10 mouse cellular contexts compared by ENCODE assay signal in genomic region chr5:111577441-111577840, GRCm38 (mm10).
DNase-seq lines count a peak whose midpoint lies in the region; ATAC-seq and TF ChIP-seq lines count a peak whose summit lies in the region.
"Had no signal": no experiment of that assay in that cellular context is flagged by ENCODE, and none has a peak within 500 bp of the region (broad histone marks: within the 10 kb centered on the region; RNA-seq: fewer than 3 reads in every experiment).

No protein-coding gene starts in this region.

- whole genome bisulfite sequencing in kidney, embryonic 14.5 days: 39% methylated on average over 5 of the region's 5 CpGs
- 15% methylated on average over 5 of the region's 5 CpGs for WGBS in forebrain, embryonic 15.5 days
- WGBS in hindbrain, postnatal 0 days: 32% methylated on average over 5 of the region's 5 CpGs
- 47% methylated on average over 5 of the region's 5 CpGs for WGBS in midbrain, embryonic 11.5 days

- DNase-seq in kidney, adult 9 months: no peak
- DNase-seq in hindbrain, postnatal 0 days (ENCODE audit: low spot score): peak; percentile 31
- no peak for DNase-seq in midbrain, embryonic 11.5 days (ENCODE audit: low spot score, missing footprints)
- no peak for DNase-seq in thymus, postnatal 0 days (ENCODE audit: low spot score)
- no peak for DNase-seq in left cerebral cortex, adult 9 months (ENCODE audit: low spot score in 2 of 2)
- no peak for DNase-seq in right cerebral cortex, postnatal 4 days
- DNase-seq: adrenal gland, adult 8-10 months had no signal

- H3K4me3 ChIP-seq in kidney, embryonic 14.5 days (ENCODE audit: low read length): no peak overlapping the region
- no peak overlapping the region for H3K4me3 ChIP-seq in forebrain, embryonic 15.5 days
- H3K4me3 ChIP-seq in hindbrain, postnatal 0 days (ENCODE audit: low read length): no peak overlapping the region
- no peak overlapping the region for H3K4me3 ChIP-seq in midbrain, embryonic 11.5 days (ENCODE audit: low read depth, low read length)

- peak overlapping the region; percentile 63 for H3K27ac ChIP-seq in kidney, embryonic 14.5 days (ENCODE audit: low read depth, low read length)
- H3K27ac ChIP-seq in forebrain, embryonic 15.5 days (replicated peaks): peak overlapping the region; percentile 31
- H3K27ac ChIP-seq in hindbrain, postnatal 0 days: no peak overlapping the region
- no peak overlapping the region for H3K27ac ChIP-seq in midbrain, embryonic 11.5 days (ENCODE audit: low read depth, low read length)
- H3K27ac ChIP-seq: liver, embryonic 14.5 days had no signal

- peaks cover 43% of the 10 kb centered on the region for H3K4me1 ChIP-seq in kidney, embryonic 14.5 days (ENCODE audit: control insufficient read depth, insufficient read depth, low read length)
- H3K4me1 ChIP-seq in forebrain, embryonic 15.5 days: peaks cover 72% of the 10 kb centered on the region
- H3K4me1 ChIP-seq in hindbrain, postnatal 0 days (ENCODE audit: insufficient read depth, low read length): peaks cover 23% of the 10 kb centered on the region
- peaks cover 70% of the 10 kb centered on the region for H3K4me1 ChIP-seq in midbrain, embryonic 11.5 days (ENCODE audit: control insufficient read depth, insufficient read depth, low read length)

- no peaks in the 10 kb centered on the region for H3K36me3 ChIP-seq in kidney, embryonic 14.5 days (ENCODE audit: control insufficient read depth, insufficient read depth, low read length)
- H3K36me3 ChIP-seq in forebrain, embryonic 15.5 days: no peaks in the 10 kb centered on the region
- H3K36me3 ChIP-seq in hindbrain, postnatal 0 days (ENCODE audit: insufficient read depth, low read length): no peaks in the 10 kb centered on the region
- no peaks in the 10 kb centered on the region for H3K36me3 ChIP-seq in midbrain, embryonic 11.5 days (ENCODE audit: control insufficient read depth, insufficient read depth, low read length)

- no peak overlapping the region for H3K4me2 ChIP-seq in kidney, embryonic 14.5 days (replicated peaks; ENCODE audit: low read depth, low read length)
- H3K4me2 ChIP-seq in forebrain, embryonic 15.5 days (replicated peaks): no peak overlapping the region
- no peak overlapping the region for H3K4me2 ChIP-seq in hindbrain, postnatal 0 days (ENCODE audit: low read depth, low read length)
- H3K4me2 ChIP-seq in midbrain, embryonic 11.5 days: 0 out of 2 replicates have a peak overlapping the region, but pooled peaks have one; percentile 1

- no peak overlapping the region for H3K9ac ChIP-seq in kidney, embryonic 14.5 days (ENCODE audit: low read depth, low read length)
- H3K9ac ChIP-seq in forebrain, embryonic 15.5 days (replicated peaks): no peak overlapping the region
- no peak overlapping the region for H3K9ac ChIP-seq in hindbrain, postnatal 0 days (replicated peaks; ENCODE audit: low read length)
- no peak overlapping the region for H3K9ac ChIP-seq in midbrain, embryonic 11.5 days (ENCODE audit: low read length)
- H3K9ac ChIP-seq: liver, embryonic 14.5 days had no signal

- peaks cover 42% of the 10 kb centered on the region for H3K27me3 ChIP-seq in kidney, embryonic 14.5 days (ENCODE audit: control insufficient read depth, insufficient read depth, low read length)
- no peaks in the 10 kb centered on the region for H3K27me3 ChIP-seq in forebrain, embryonic 15.5 days
- no peaks in the 10 kb centered on the region for H3K27me3 ChIP-seq in hindbrain, postnatal 0 days (ENCODE audit: insufficient read depth, low read length)
- no peaks in the 10 kb centered on the region for H3K27me3 ChIP-seq in midbrain, embryonic 11.5 days (ENCODE audit: control insufficient read depth, insufficient read depth, low read length)

- no peak for TF ChIP-seq CTCF in hindbrain, postnatal 0 days (IDR thresholded peaks at IDR 0.05; ENCODE audit: low read depth)

- ATAC-seq in kidney, embryonic 14.5 days (ENCODE audit: low FRiP score, low TSS enrichment): peak; percentile 44; the same call in 1 of the 2 replicates
- no peak for ATAC-seq in forebrain, embryonic 15.5 days (replicated peaks)
- ATAC-seq in hindbrain, postnatal 0 days: no peak
- no peak for ATAC-seq in midbrain, embryonic 11.5 days (ENCODE audit: low FRiP score)

- no peaks in the 10 kb centered on the region for H3K9me3 ChIP-seq in kidney, embryonic 14.5 days (ENCODE audit: control insufficient read depth, low read length)
- H3K9me3 ChIP-seq in forebrain, embryonic 15.5 days: no peaks in the 10 kb centered on the region
- H3K9me3 ChIP-seq in hindbrain, postnatal 0 days (ENCODE audit: low read length): no peaks in the 10 kb centered on the region
- no peaks in the 10 kb centered on the region for H3K9me3 ChIP-seq in midbrain, embryonic 11.5 days (ENCODE audit: control insufficient read depth, low read length)

Comparison
In these comparisons a context has a peak if more than half of its experiments do, and no peak if none do; other contexts are left out.
1. H3K27ac ChIP-seq: peak in kidney, embryonic 14.5 days (single experiment) and forebrain, embryonic 15.5 days (single experiment); none in hindbrain, postnatal 0 days (single experiment) and midbrain, embryonic 11.5 days (single experiment).